Mouse (Mus musculus): ENCODE results near the gene Sgk1. TPM values are rescaled to one million over a fixed set of nuclear protein-coding genes. Genes with fewer than 3 reads are reported as not detected.

Sgk1 gene
- total RNA-seq, 4 experiments from 2014 or later, result 107 to 165 (median 138) TPM

GRCm38 (mm10) chr10:21963005-21963404 is 81.0 kb downstream of the Sgk1 start:
- no peak for DNase-seq (ENCODE audit: low spot score in 2 of 2)

GRCm38 (mm10) chr10:21973676-21974075 is 91.7 kb downstream of the Sgk1 start:
- no peak for DNase-seq (ENCODE audit: low spot score in 2 of 2)

GRCm38 (mm10) chr10:21974801-21975200 is 92.8 kb downstream of the Sgk1 start:
- DNase-seq (ENCODE audit: low spot score in 2 of 2), result no peak

GRCm38 (mm10) chr10:21975384-21975783 is 93.4 kb downstream of the Sgk1 start:
- DNase-seq (ENCODE audit: low spot score in 2 of 2), result no peak

- no peak for DNase-seq (ENCODE audit: low spot score in 2 of 2)
These were observed 94.3 kb downstream of the Sgk1 start for GRCm38 (mm10) chr10:21976253-21976652.

GRCm38 (mm10) chr10:21978421-21978820 is 96.4 kb downstream of the Sgk1 start:
- no peak for DNase-seq (ENCODE audit: low spot score in 2 of 2)

- no peak for DNase-seq (ENCODE audit: low spot score in 2 of 2)
These were observed 97.4 kb downstream of the Sgk1 start for GRCm38 (mm10) chr10:21979286-21979965.

GRCm38 (mm10) chr10:21980780-21981435 is 98.9 kb downstream of the Sgk1 start:
- DNase-seq (ENCODE audit: low spot score in 2 of 2), result no peak

GRCm38 (mm10) chr10:21982303-21982702 is 100.3 kb downstream of the Sgk1 start:
- no peak for DNase-seq (ENCODE audit: low spot score in 2 of 2)

GRCm38 (mm10) chr10:21988489-21988888 is 106.5 kb downstream of the Sgk1 start:
- no peak for DNase-seq (ENCODE audit: low spot score in 2 of 2)

- DNase-seq (ENCODE audit: low spot score in 2 of 2), result peak; percentile 73 to 74
These were observed 109.4 kb downstream of the Sgk1 start for GRCm38 (mm10) chr10:21991351-21991840.

GRCm38 (mm10) chr10:21991986-21992833 is 110.2 kb downstream of the Sgk1 start:
- DNase-seq (ENCODE audit: low spot score in 2 of 2), result peak in 1 of 2 experiments; percentile 17

GRCm38 (mm10) chr10:21992834-21993514 is 111.0 kb downstream of the Sgk1 start:
- peak; percentile 63 to 68 for DNase-seq (ENCODE audit: low spot score in 2 of 2)

GRCm38 (mm10) chr10:21993515-21994373 is 111.8 kb downstream of the Sgk1 start:
- DNase-seq (ENCODE audit: low spot score in 2 of 2), result peak in 1 of 2 experiments; percentile 65

- peak; percentile 94 to 96 for DNase-seq (ENCODE audit: low spot score in 2 of 2)
These were observed 112.5 kb downstream of the Sgk1 start for GRCm38 (mm10) chr10:21994431-21994914.

- DNase-seq (ENCODE audit: low spot score in 2 of 2), result no peak
These were observed 113.2 kb downstream of the Sgk1 start for GRCm38 (mm10) chr10:21995221-21995620.

- DNase-seq (ENCODE audit: low spot score in 2 of 2), result peak; percentile 62 to 79
These were observed 113.8 kb downstream of the Sgk1 start for GRCm38 (mm10) chr10:21995661-21996308.

GRCm38 (mm10) chr10:21996660-21997447 is 114.9 kb downstream of the Sgk1 start:
- no peak for DNase-seq (ENCODE audit: low spot score in 2 of 2)
